Mouse (Mus musculus) kidney, postnatal 0 days (tissue): ENCODE results near the gene Sars. TPM values are rescaled to one million over a fixed set of nuclear protein-coding genes. Genes with fewer than 3 reads are reported as not detected.

Experiments
- ATAC-seq: fragments of 200-750 bp; cut with Nextera tagmentation; replicated peaks from 2 replicates; pipeline ENCODE4 v1.8.0; 2017; ENCODE audit warnings: low read depth, moderate number of reproducible peaks, moderate TSS enrichment, moderate library complexity; ENCODE audit not compliant: low FRiP score
- DNase-seq: peaks from one replicate; pipeline ENCODE4 v3.0.0-alpha.2; 2016; ENCODE audit warnings: low spot score
- H3K27ac ChIP-seq: fragments of 300-500 bp; sonication (generic); 2 replicates; pipeline ENCODE4 v1.5.1; 2014; ENCODE audit warnings: mild to moderate bottlenecking
- H3K27me3 ChIP-seq: fragments of 300-500 bp; sonication (generic); 2 replicates; pipeline ENCODE4 v1.6.1; 2014; ENCODE audit warnings: low read length, mixed read lengths; ENCODE audit not compliant: insufficient read depth
- H3K36me3 ChIP-seq: fragments of 300-500 bp; sonication (generic); 2 replicates; pipeline ENCODE4 v1.6.1; 2014; ENCODE audit warnings: low read length, mixed read lengths; ENCODE audit not compliant: insufficient read depth
- H3K4me1 ChIP-seq: fragments of 300-500 bp; sonication (generic); replicated peaks from 2 replicates; pipeline ENCODE4 v1.6.1; 2014; ENCODE audit warnings: antibody characterized with exemption, low read length, mixed read lengths; ENCODE audit not compliant: insufficient read depth
- H3K4me2 ChIP-seq: fragments of 300-500 bp; sonication (generic); 2 replicates; pipeline ENCODE4 v1.6.1; 2014; ENCODE audit warnings: mild to moderate bottlenecking, low read length, moderate library complexity, mixed read lengths
- H3K4me3 ChIP-seq: fragments of 300-500 bp; sonication (generic); replicated peaks from 2 replicates; pipeline ENCODE4 v1.5.1; 2014; ENCODE audit warnings: low read depth, low read length
- H3K9ac ChIP-seq: fragments of 300-500 bp; sonication (generic); 2 replicates; pipeline ENCODE4 v1.6.1; 2014; ENCODE audit warnings: low read depth, low read length
- H3K9me3 ChIP-seq: fragments of 300-500 bp; sonication (generic); replicated peaks from 2 replicates; pipeline ENCODE4 v1.6.1; 2016; ENCODE audit warnings: low read length, inconsistent platforms, mixed read lengths
- CTCF ChIP-seq: IDR thresholded peaks from 2 replicates; pipeline ENCODE4 v1.5.1; 2016; ENCODE audit warnings: antibody characterized with exemption, low read depth, mild to moderate bottlenecking, moderate library complexity
- WGBS: fragments of 180-500 bp; shearing (Covaris S2); extraction: QIAGEN DNeasy Blood & Tissue Kit; methylation state at CpG from one replicate; pipeline ENCODE4 v1.1.7; 2014; 5-methylcytosine and 5-hydroxymethylcytosine counted together
- polyA plus RNA-seq: library from polyadenylated mRNA; unstranded; fragments of >200 nt; fragmentation: Nextera tagmentation; extraction: Ambion mirVana; gene quantifications from 2 replicates; pipeline ENCODE4 v1.2.1, GENCODE M21; 2015

Sars gene
- polyA plus RNA-seq, 1 experiment from 2014 or later: 118 TPM

DNA sequence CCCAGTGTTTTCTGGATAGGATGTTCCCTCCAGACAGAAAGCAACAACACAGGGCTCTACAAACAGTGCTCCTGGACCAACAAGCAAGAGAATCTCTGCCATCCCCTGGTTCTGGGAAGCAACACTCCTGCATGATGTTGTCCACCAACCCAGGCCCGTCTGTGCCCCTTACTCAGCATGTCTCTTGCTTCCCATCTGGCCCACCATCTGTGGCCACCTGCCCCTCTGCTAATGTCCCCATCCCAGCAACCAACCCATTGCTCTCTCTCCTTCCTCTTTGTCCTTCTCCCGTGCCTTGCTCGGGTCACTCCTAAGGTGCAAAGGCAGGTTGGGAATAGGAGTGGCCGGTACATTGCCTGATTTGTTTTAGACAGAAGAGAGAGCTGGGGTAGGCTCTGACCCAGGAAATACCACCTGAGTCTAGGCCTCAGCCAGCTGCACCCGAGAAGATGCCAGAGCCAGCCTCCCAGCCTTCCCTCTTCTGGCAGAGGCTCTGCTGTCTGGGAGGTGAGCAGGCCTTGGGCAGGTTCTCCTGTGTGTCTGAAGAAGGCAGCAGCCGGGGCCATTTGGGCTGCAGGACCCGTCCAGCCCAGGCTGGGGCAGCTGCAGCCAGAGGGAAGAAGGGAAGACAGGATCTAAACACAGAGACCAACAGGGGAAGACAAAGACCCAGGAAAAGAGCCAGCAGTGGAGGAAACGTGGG is 35.2 kb downstream of the Sars start:
- peak overlapping the region; percentile 44; the same call in 1 of the 2 replicates for H3K9ac ChIP-seq
- no peaks in the 10 kb centered on the region for H3K9me3 ChIP-seq
- TF ChIP-seq CTCF: no peak
- ATAC-seq (no peak), DNase-seq (no peak)
- H3K27ac ChIP-seq: peak overlapping the region; percentile 97
- H3K4me1 ChIP-seq: peaks cover 29% of the 10 kb centered on the region
- 46% methylated on average over 8 of the region's 8 CpGs for WGBS
- H3K4me3 ChIP-seq: no peak overlapping the region
- no peaks in the 10 kb centered on the region for H3K27me3 ChIP-seq
- peaks cover 19% of the 10 kb centered on the region; the same call in 1 of the 2 replicates for H3K36me3 ChIP-seq
- H3K4me2 ChIP-seq: peak overlapping the region; percentile 18; the same call in 1 of the 2 replicates

- Histone ChIP-seq H3K27me3 (no peaks in the 10 kb centered on the region), H3K4me2 (no peak overlapping the region), H3K4me3 (no peak overlapping the region), H3K27ac (no peak overlapping the region), H3K4me1 (peaks cover 32% of the 10 kb centered on the region), H3K9me3 (no peaks in the 10 kb centered on the region), H3K36me3 (peaks cover 17% of the 10 kb centered on the region; the same call in 1 of the 2 replicates), H3K9ac (no peak overlapping the region)
- ATAC-seq: no peak
- WGBS: 91% methylated on average over 8 of the region's 8 CpGs
- no peak for TF ChIP-seq CTCF
- no peak for DNase-seq
These were observed 36.4 kb downstream of the Sars start for GRCm38 (mm10) chr3:108408517-108409008.

- H3K9me3 ChIP-seq: no peaks in the 10 kb centered on the region
- H3K4me3 ChIP-seq: no peak overlapping the region
- 84% methylated on average over 24 of the region's 24 CpGs for WGBS
- DNase-seq (no peak), ATAC-seq (no peak)
- no peak overlapping the region for H3K9ac ChIP-seq
- no peaks in the 10 kb centered on the region for H3K27me3 ChIP-seq
- H3K4me1 ChIP-seq: peaks cover 20% of the 10 kb centered on the region
- no peak overlapping the region for H3K4me2 ChIP-seq
- H3K36me3 ChIP-seq: peaks cover 6% of the 10 kb centered on the region; the same call in 1 of the 2 replicates
- H3K27ac ChIP-seq: no peak overlapping the region
- no peak for TF ChIP-seq CTCF
These were observed 38.6 kb downstream of the Sars start for GRCm38 (mm10) chr3:108406306-108406885.

- DNase-seq (no peak), ATAC-seq (no peak)
- H3K27me3 ChIP-seq: no peaks in the 10 kb centered on the region
- no peak overlapping the region for H3K9ac ChIP-seq
- no peak for TF ChIP-seq CTCF
- H3K4me2 ChIP-seq: no peak overlapping the region
- 52% methylated on average over 14 of the region's 14 CpGs for WGBS
- H3K4me1 ChIP-seq: peaks cover 16% of the 10 kb centered on the region
- peaks cover 6% of the 10 kb centered on the region; the same call in 1 of the 2 replicates for H3K36me3 ChIP-seq
- H3K4me3 ChIP-seq: no peak overlapping the region
- H3K27ac ChIP-seq: no peak overlapping the region
- no peaks in the 10 kb centered on the region for H3K9me3 ChIP-seq
These were observed 39.3 kb downstream of the Sars start for GRCm38 (mm10) chr3:108405536-108406305.

DNA sequence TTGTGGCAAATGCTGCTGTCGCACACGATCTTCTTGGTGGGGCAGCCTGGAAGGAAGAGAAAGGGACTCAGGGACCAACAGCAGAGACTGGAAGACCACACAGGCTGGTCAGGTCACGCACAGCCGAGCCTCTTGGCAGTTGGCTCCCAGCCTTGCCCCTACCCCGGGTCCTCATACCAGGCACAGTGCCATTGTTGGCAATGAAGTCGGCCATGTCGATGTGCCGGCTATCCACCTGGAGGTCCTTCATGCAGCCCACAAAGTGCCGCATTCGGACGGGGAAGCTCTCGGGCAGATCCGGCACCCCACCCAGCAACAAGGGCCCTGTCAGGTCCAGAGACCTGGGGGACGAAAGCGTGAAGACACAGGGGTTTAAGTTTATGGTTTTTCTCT is 42.5 kb downstream of the Sars start:
- no peak for ATAC-seq
- Histone ChIP-seq H3K27ac (no peak overlapping the region), H3K36me3 (peaks cover 37% of the 10 kb centered on the region), H3K4me1 (0 out of 2 replicates have a peak, but pooled peaks cover 3% of the 10 kb centered on the region), H3K9me3 (no peaks in the 10 kb centered on the region), H3K4me3 (no peak overlapping the region), H3K9ac (no peak overlapping the region), H3K27me3 (no peaks in the 10 kb centered on the region), H3K4me2 (no peak overlapping the region)
- WGBS: 86% methylated on average over 15 of the region's 15 CpGs
- TF ChIP-seq CTCF: no peak
- no peak for DNase-seq
